Mouse (Mus musculus) lung, embryonic 14.5 days (tissue): ENCODE results near the gene Csf1. TPM values are rescaled to one million over a fixed set of nuclear protein-coding genes. Genes with fewer than 3 reads are reported as not detected.

ENCODE experiments used
- ATAC-seq: fragments of 200-750 bp; cut with Nextera tagmentation; 2 replicates; pipeline ENCODE4 v1.8.0; 2017; ENCODE audit warnings: mild to moderate bottlenecking, moderate TSS enrichment, moderate library complexity; ENCODE audit not compliant: insufficient read depth
- DNase-seq: peaks from one replicate; pipeline ENCODE4 v3.0.0-alpha.2; 2015
- H3K27ac ChIP-seq: fragments of 300-500 bp; sonication (generic); 2 replicates; pipeline ENCODE4 v1.5.1; 2014; ENCODE audit warnings: low read depth, mild to moderate bottlenecking, moderate library complexity
- H3K27me3 ChIP-seq: fragments of 300-500 bp; sonication (generic); 2 replicates; pipeline ENCODE4 v1.6.1; 2014; ENCODE audit warnings: low read length, control low read depth; ENCODE audit not compliant: insufficient read depth
- H3K36me3 ChIP-seq: fragments of 300-500 bp; sonication (generic); 2 replicates; pipeline ENCODE4 v1.6.1; 2014; ENCODE audit warnings: control low read depth; ENCODE audit not compliant: insufficient read depth
- H3K4me1 ChIP-seq: fragments of 300-500 bp; sonication (generic); 2 replicates; pipeline ENCODE4 v1.6.1; 2014; ENCODE audit warnings: antibody characterized with exemption, control low read depth; ENCODE audit not compliant: insufficient read depth
- H3K4me2 ChIP-seq: fragments of 300-500 bp; sonication (generic); 2 replicates; pipeline ENCODE4 v1.6.1; 2014; ENCODE audit warnings: mild to moderate bottlenecking
- H3K4me3 ChIP-seq: fragments of 300-500 bp; sonication (generic); 2 replicates; pipeline ENCODE4 v1.5.1; 2014; ENCODE audit warnings: low read depth, low read length
- H3K9ac ChIP-seq: fragments of 300-500 bp; sonication (generic); 2 replicates; pipeline ENCODE4 v1.6.1; 2014
- H3K9me3 ChIP-seq: fragments of 300-500 bp; sonication (generic); 2 replicates; pipeline ENCODE4 v1.6.1; 2016; ENCODE audit warnings: low read depth, low read length, control low read depth
- CTCF ChIP-seq: IDR thresholded peaks from 2 replicates; pipeline ENCODE4 v1.5.1; 2016; ENCODE audit warnings: antibody characterized with exemption, low read depth
- WGBS: fragments of 180-500 bp; shearing (Covaris S2); extraction: QIAGEN DNeasy Blood & Tissue Kit; methylation state at CpG from one replicate; pipeline ENCODE4 v1.1.7; 2014; 5-methylcytosine and 5-hydroxymethylcytosine counted together
- polyA plus RNA-seq: library from polyadenylated mRNA; unstranded; fragments of >200 nt; fragmentation: Nextera tagmentation; extraction: Ambion mirVana; gene quantifications from 2 replicates; pipeline ENCODE4 v1.2.1, GENCODE M21; 2014

The Csf1 gene
- polyA plus RNA-seq, 1 experiment from 2014 or later, result 9.3 TPM

- TF ChIP-seq CTCF, result no peak
- Histone ChIP-seq H3K9ac (no peak overlapping the region), H3K36me3 (peaks cover 21% of the 10 kb centered on the region), H3K27me3 (no peaks in the 10 kb centered on the region), H3K4me2 (peak overlapping the region; percentile 68), H3K4me1 (peaks cover 15% of the 10 kb centered on the region), H3K9me3 (no peaks in the 10 kb centered on the region), H3K27ac (no peak overlapping the region), H3K4me3 (0 out of 2 replicates have a peak overlapping the region, but pooled peaks have one; percentile 72)
- DNase-seq (no peak), ATAC-seq (no peak)
- WGBS, result 82% methylated on average over 5 of the region's 5 CpGs
These were observed 2.7 kb downstream of the Csf1 start for GRCm38 (mm10) chr3:107757365-107758129.

- Histone ChIP-seq H3K4me1 (peaks cover 15% of the 10 kb centered on the region), H3K27ac (no peak overlapping the region), H3K9ac (no peak overlapping the region), H3K4me3 (no peak overlapping the region), H3K36me3 (peaks cover 31% of the 10 kb centered on the region), H3K27me3 (no peaks in the 10 kb centered on the region), H3K4me2 (no peak overlapping the region), H3K9me3 (no peaks in the 10 kb centered on the region)
- ATAC-seq, result no peak
- no peak for TF ChIP-seq CTCF
- DNase-seq, result no peak
- WGBS, result 63% methylated on average over 2 of the region's 2 CpGs
These were observed 3.8 kb downstream of the Csf1 start for GRCm38 (mm10) chr3:107756481-107756866.

GRCm38 (mm10) chr3:107755702-107756480 lies 4.4 kb downstream of the Csf1 start:
- WGBS, result 78% methylated on average over 5 of the region's 5 CpGs
- Histone ChIP-seq H3K27me3 (no peaks in the 10 kb centered on the region), H3K36me3 (peaks cover 36% of the 10 kb centered on the region), H3K27ac (no peak overlapping the region), H3K4me1 (peaks cover 15% of the 10 kb centered on the region), H3K9me3 (no peaks in the 10 kb centered on the region), H3K4me3 (no peak overlapping the region), H3K4me2 (no peak overlapping the region), H3K9ac (no peak overlapping the region)
- ATAC-seq (no peak), DNase-seq (no peak)
- no peak for TF ChIP-seq CTCF

GRCm38 (mm10) chr3:107754632-107755031 lies 5.6 kb downstream of the Csf1 start:
- H3K4me2 ChIP-seq, result no peak overlapping the region
- peaks cover 44% of the 10 kb centered on the region for H3K36me3 ChIP-seq
- DNase-seq, result peak; percentile 82
- peak; percentile 79 for TF ChIP-seq CTCF
- H3K27me3 ChIP-seq, result no peaks in the 10 kb centered on the region
- H3K9ac ChIP-seq, result no peak overlapping the region
- H3K4me3 ChIP-seq, result no peak overlapping the region
- peaks cover 12% of the 10 kb centered on the region for H3K4me1 ChIP-seq
- WGBS, result 42% methylated on average over 3 of the region's 3 CpGs
- H3K9me3 ChIP-seq, result no peaks in the 10 kb centered on the region
- ATAC-seq, result no peak
- H3K27ac ChIP-seq, result no peak overlapping the region

- Histone ChIP-seq H3K27me3 (no peaks in the 10 kb centered on the region), H3K9ac (no peak overlapping the region), H3K36me3 (peaks cover 63% of the 10 kb centered on the region), H3K9me3 (no peaks in the 10 kb centered on the region), H3K27ac (no peak overlapping the region), H3K4me3 (no peak overlapping the region), H3K4me2 (no peak overlapping the region), H3K4me1 (no peaks in the 10 kb centered on the region)
- ATAC-seq (no peak), DNase-seq (no peak)
- TF ChIP-seq CTCF, result no peak
- WGBS, result 66% methylated on average over 3 of the region's 3 CpGs
These were observed 8.7 kb downstream of the Csf1 start for GRCm38 (mm10) chr3:107751607-107752006.

- ATAC-seq (no peak), DNase-seq (no peak)
- Histone ChIP-seq H3K4me1 (no peaks in the 10 kb centered on the region), H3K4me3 (no peak overlapping the region), H3K27me3 (no peaks in the 10 kb centered on the region), H3K27ac (no peak overlapping the region), H3K36me3 (peaks cover 68% of the 10 kb centered on the region), H3K9ac (no peak overlapping the region), H3K9me3 (no peaks in the 10 kb centered on the region), H3K4me2 (no peak overlapping the region)
- WGBS, result 67% methylated on average over 9 of the region's 9 CpGs
- no peak for TF ChIP-seq CTCF
These were observed 9.3 kb downstream of the Csf1 start for GRCm38 (mm10) chr3:107750775-107751540.
